Mouse (Mus musculus): ENCODE results near the gene Tagln2. TPM values are rescaled to one million over a fixed set of nuclear protein-coding genes. Genes with fewer than 3 reads are reported as not detected.

Tagln2 gene
- polyA plus RNA-seq, 1 experiment from 2014 or later: 323 TPM

DNA sequence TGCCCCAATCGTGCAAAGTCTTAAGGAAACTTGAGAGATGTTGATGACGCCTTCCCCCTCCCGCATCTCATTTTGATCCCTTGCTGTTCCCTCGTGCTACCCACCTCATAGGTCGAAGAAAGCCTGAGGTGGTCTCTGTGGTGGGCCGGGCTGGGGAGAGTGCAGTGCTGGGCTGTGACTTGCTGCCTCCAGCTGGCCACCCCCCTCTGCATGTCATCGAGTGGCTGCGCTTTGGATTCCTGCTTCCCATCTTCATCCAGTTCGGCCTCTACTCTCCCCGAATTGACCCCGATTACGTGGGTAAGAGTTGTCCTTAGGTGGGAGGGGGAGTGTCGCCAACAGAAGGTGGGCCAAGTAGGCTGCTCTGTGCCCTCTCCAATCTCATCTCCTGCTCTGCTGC is 15.2 kb upstream of the Tagln2 start:
- H3K36me3 ChIP-seq (ENCODE audit: control insufficient read depth, insufficient read depth): no peaks in the 10 kb centered on the region
- H3K4me1 ChIP-seq (ENCODE audit: control insufficient read depth, insufficient read depth, low read length): peaks cover 12% of the 10 kb centered on the region
- no peak overlapping the region for H3K27ac ChIP-seq (ENCODE audit: low read length)
- no peaks in the 10 kb centered on the region for H3K9me3 ChIP-seq (replicated peaks; ENCODE audit: control insufficient read depth, low read length)
- H3K4me3 ChIP-seq (ENCODE audit: low read length): no peak overlapping the region
- no peak for ATAC-seq (replicated peaks; ENCODE audit: extremely low read depth, insufficient read depth, low FRiP score)
- H3K9ac ChIP-seq (ENCODE audit: low read length): no peak overlapping the region
- WGBS: 67% methylated on average over 13 of the region's 13 CpGs
- no peak overlapping the region for H3K4me2 ChIP-seq (ENCODE audit: low read depth, low read length)
- no peaks in the 10 kb centered on the region; the same call in 1 of the 2 replicates for H3K27me3 ChIP-seq (ENCODE audit: control insufficient read depth, insufficient read depth, low read length)

GRCm38 (mm10) chr1:172485821-172486220 is 14.0 kb upstream of the Tagln2 start:
- Histone ChIP-seq H3K9me3 (replicated peaks; ENCODE audit: control insufficient read depth, low read length) (no peaks in the 10 kb centered on the region), H3K27ac (ENCODE audit: low read length) (no peak overlapping the region), H3K27me3 (ENCODE audit: control insufficient read depth, insufficient read depth, low read length) (no peaks in the 10 kb centered on the region), H3K4me3 (ENCODE audit: low read length) (no peak overlapping the region), H3K4me2 (ENCODE audit: low read depth, low read length) (no peak overlapping the region), H3K9ac (ENCODE audit: low read length) (no peak overlapping the region), H3K36me3 (ENCODE audit: control insufficient read depth, insufficient read depth) (no peaks in the 10 kb centered on the region), H3K4me1 (ENCODE audit: control insufficient read depth, insufficient read depth, low read length) (peaks cover 16% of the 10 kb centered on the region)
- no peak for ATAC-seq (replicated peaks; ENCODE audit: extremely low read depth, insufficient read depth, low FRiP score)
- 59% methylated on average over 6 of the region's 6 CpGs for WGBS

- no peak overlapping the region for H3K4me3 ChIP-seq (ENCODE audit: low read length)
- H3K27me3 ChIP-seq (ENCODE audit: control insufficient read depth, insufficient read depth, low read length): no peaks in the 10 kb centered on the region
- no peak overlapping the region for H3K4me2 ChIP-seq (ENCODE audit: low read depth, low read length)
- peaks cover 15% of the 10 kb centered on the region for H3K4me1 ChIP-seq (ENCODE audit: control insufficient read depth, insufficient read depth, low read length)
- no peaks in the 10 kb centered on the region for H3K36me3 ChIP-seq (ENCODE audit: control insufficient read depth, insufficient read depth)
- 60% methylated on average over 4 of the region's 4 CpGs for WGBS
- no peaks in the 10 kb centered on the region for H3K9me3 ChIP-seq (replicated peaks; ENCODE audit: control insufficient read depth, low read length)
- no peak overlapping the region for H3K27ac ChIP-seq (ENCODE audit: low read length)
- ATAC-seq (replicated peaks; ENCODE audit: extremely low read depth, insufficient read depth, low FRiP score): no peak
- H3K9ac ChIP-seq (ENCODE audit: low read length): no peak overlapping the region
Observed at GRCm38 (mm10) chr1:172486236-172486635, 13.6 kb upstream of the Tagln2 start.

DNA sequence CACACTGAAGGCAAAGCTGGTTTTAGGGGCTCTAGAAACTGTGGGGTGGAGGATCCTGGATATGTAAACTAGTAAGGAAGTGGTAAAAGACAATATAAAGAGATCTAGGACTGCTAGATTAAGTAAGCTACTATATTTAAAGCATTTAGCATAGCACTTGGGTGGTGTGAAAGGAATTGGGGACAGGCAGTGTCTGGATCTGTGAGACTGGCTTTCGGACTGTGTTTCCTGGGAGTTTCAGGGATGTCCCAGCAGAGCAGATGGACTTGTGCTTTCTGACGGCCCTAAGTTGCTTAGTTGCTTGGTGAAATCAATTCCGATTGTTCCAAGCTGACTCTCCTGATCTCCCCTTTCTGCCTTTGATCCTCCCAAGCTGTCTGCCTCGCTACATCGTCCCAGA is 13.2 kb upstream of the Tagln2 start:
- ATAC-seq (replicated peaks; ENCODE audit: extremely low read depth, insufficient read depth, low FRiP score): no peak
- no peak overlapping the region for H3K4me2 ChIP-seq (ENCODE audit: low read depth, low read length)
- no peaks in the 10 kb centered on the region for H3K9me3 ChIP-seq (replicated peaks; ENCODE audit: control insufficient read depth, low read length)
- no peaks in the 10 kb centered on the region for H3K36me3 ChIP-seq (ENCODE audit: control insufficient read depth, insufficient read depth)
- 85% methylated on average over 5 of the region's 5 CpGs for WGBS
- H3K27me3 ChIP-seq (ENCODE audit: control insufficient read depth, insufficient read depth, low read length): no peaks in the 10 kb centered on the region
- no peak overlapping the region for H3K4me3 ChIP-seq (ENCODE audit: low read length)
- H3K27ac ChIP-seq (ENCODE audit: low read length): no peak overlapping the region
- peaks cover 11% of the 10 kb centered on the region for H3K4me1 ChIP-seq (ENCODE audit: control insufficient read depth, insufficient read depth, low read length)
- no peak overlapping the region for H3K9ac ChIP-seq (ENCODE audit: low read length)

DNA sequence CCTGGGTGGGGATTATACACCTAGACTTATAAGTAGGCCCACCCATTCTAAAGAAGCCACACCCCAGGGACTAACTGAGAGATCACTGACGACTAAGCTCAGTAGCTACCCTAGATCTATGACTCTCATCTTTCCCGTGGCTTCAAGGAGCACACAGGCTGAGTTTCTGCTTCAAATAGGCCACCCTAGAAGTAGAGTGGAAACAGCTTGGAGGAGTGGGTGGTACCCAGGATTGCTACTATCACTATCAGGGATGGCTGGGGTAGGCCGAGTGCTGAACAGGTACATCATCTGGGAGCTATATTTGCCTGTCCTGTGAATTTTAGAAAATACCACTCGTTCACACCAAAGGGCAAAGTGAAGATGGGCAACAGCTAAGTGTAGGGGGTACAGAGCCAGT is 12.0 kb upstream of the Tagln2 start:
- ATAC-seq (replicated peaks; ENCODE audit: extremely low read depth, insufficient read depth, low FRiP score): no peak
- peaks cover 6% of the 10 kb centered on the region; the same call in 1 of the 2 replicates for H3K4me1 ChIP-seq (ENCODE audit: control insufficient read depth, insufficient read depth, low read length)
- H3K9me3 ChIP-seq (replicated peaks; ENCODE audit: control insufficient read depth, low read length): no peaks in the 10 kb centered on the region
- H3K27me3 ChIP-seq (ENCODE audit: control insufficient read depth, insufficient read depth, low read length): no peaks in the 10 kb centered on the region
- no peak overlapping the region for H3K4me3 ChIP-seq (ENCODE audit: low read length)
- H3K36me3 ChIP-seq (ENCODE audit: control insufficient read depth, insufficient read depth): no peaks in the 10 kb centered on the region
- WGBS: 77% methylated on average over 4 of the region's 4 CpGs
- no peak overlapping the region for H3K4me2 ChIP-seq (ENCODE audit: low read depth, low read length)
- H3K9ac ChIP-seq (ENCODE audit: low read length): no peak overlapping the region
- H3K27ac ChIP-seq (ENCODE audit: low read length): no peak overlapping the region

DNA sequence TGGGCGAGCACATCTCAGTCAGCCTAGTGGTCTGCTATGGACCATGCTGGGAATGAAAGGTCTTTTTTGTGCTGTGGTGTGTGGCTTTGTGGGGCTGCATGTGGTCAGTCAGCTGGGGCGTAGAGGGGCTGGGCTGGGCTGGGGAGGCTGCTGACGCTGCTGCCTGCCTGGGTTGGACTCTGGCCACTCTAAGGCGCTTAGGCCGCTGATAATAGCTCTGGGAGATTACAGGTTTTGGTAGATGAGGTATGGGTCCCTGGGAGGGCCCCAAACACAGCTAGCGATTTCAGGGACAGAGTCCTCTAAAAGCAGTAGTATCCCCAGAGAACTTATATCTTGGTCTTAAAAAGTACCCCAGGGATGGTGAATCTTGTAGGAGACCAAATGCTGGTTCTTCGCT is 11.0 kb upstream of the Tagln2 start:
- WGBS: 57% methylated on average over 7 of the region's 7 CpGs
- Histone ChIP-seq H3K27ac (ENCODE audit: low read length) (no peak overlapping the region), H3K27me3 (ENCODE audit: control insufficient read depth, insufficient read depth, low read length) (no peaks in the 10 kb centered on the region), H3K4me2 (ENCODE audit: low read depth, low read length) (no peak overlapping the region), H3K4me1 (ENCODE audit: control insufficient read depth, insufficient read depth, low read length) (peaks cover 3% of the 10 kb centered on the region; the same call in 1 of the 2 replicates), H3K36me3 (ENCODE audit: control insufficient read depth, insufficient read depth) (no peaks in the 10 kb centered on the region), H3K9ac (ENCODE audit: low read length) (no peak overlapping the region), H3K9me3 (replicated peaks; ENCODE audit: control insufficient read depth, low read length) (no peaks in the 10 kb centered on the region), H3K4me3 (ENCODE audit: low read length) (no peak overlapping the region)
- no peak for ATAC-seq (replicated peaks; ENCODE audit: extremely low read depth, insufficient read depth, low FRiP score)

- ATAC-seq (replicated peaks; ENCODE audit: extremely low read depth, insufficient read depth, low FRiP score): no peak
- Histone ChIP-seq H3K27ac (ENCODE audit: low read length) (no peak overlapping the region), H3K4me2 (ENCODE audit: low read depth, low read length) (peak overlapping the region; percentile 70), H3K4me1 (ENCODE audit: control insufficient read depth, insufficient read depth, low read length) (peaks cover 3% of the 10 kb centered on the region; the same call in 1 of the 2 replicates), H3K9me3 (replicated peaks; ENCODE audit: control insufficient read depth, low read length) (no peaks in the 10 kb centered on the region), H3K27me3 (ENCODE audit: control insufficient read depth, insufficient read depth, low read length) (no peaks in the 10 kb centered on the region), H3K36me3 (ENCODE audit: control insufficient read depth, insufficient read depth) (no peaks in the 10 kb centered on the region), H3K9ac (ENCODE audit: low read length) (no peak overlapping the region; the same call in 1 of the 2 replicates), H3K4me3 (ENCODE audit: low read length) (peak overlapping the region; percentile 44)
- WGBS: 53% methylated on average over 12 of the region's 12 CpGs
Observed at GRCm38 (mm10) chr1:172489585-172490250, 10.1 kb upstream of the Tagln2 start.

- 2% methylated on average over 10 of the region's 10 CpGs for WGBS
- peak overlapping the region; percentile 56 for H3K9ac ChIP-seq (ENCODE audit: low read length)
- ATAC-seq (replicated peaks; ENCODE audit: extremely low read depth, insufficient read depth, low FRiP score): peak; percentile 53
- H3K4me2 ChIP-seq (ENCODE audit: low read depth, low read length): peak overlapping the region; percentile 70
- no peak overlapping the region for H3K27ac ChIP-seq (ENCODE audit: low read length)
- H3K27me3 ChIP-seq (ENCODE audit: control insufficient read depth, insufficient read depth, low read length): no peaks in the 10 kb centered on the region
- peak overlapping the region; percentile 44 for H3K4me3 ChIP-seq (ENCODE audit: low read length)
- H3K9me3 ChIP-seq (replicated peaks; ENCODE audit: control insufficient read depth, low read length): no peaks in the 10 kb centered on the region
- no peaks in the 10 kb centered on the region for H3K36me3 ChIP-seq (ENCODE audit: control insufficient read depth, insufficient read depth)
- peaks cover 3% of the 10 kb centered on the region; the same call in 1 of the 2 replicates for H3K4me1 ChIP-seq (ENCODE audit: control insufficient read depth, insufficient read depth, low read length)
Observed at GRCm38 (mm10) chr1:172490261-172490661, 9.6 kb upstream of the Tagln2 start.

- Histone ChIP-seq H3K4me1 (ENCODE audit: control insufficient read depth, insufficient read depth, low read length) (peaks cover 3% of the 10 kb centered on the region; the same call in 1 of the 2 replicates), H3K27me3 (ENCODE audit: control insufficient read depth, insufficient read depth, low read length) (no peaks in the 10 kb centered on the region), H3K27ac (ENCODE audit: low read length) (no peak overlapping the region), H3K4me2 (ENCODE audit: low read depth, low read length) (no peak overlapping the region), H3K36me3 (ENCODE audit: control insufficient read depth, insufficient read depth) (no peaks in the 10 kb centered on the region), H3K9ac (ENCODE audit: low read length) (no peak overlapping the region), H3K4me3 (ENCODE audit: low read length) (no peak overlapping the region), H3K9me3 (replicated peaks; ENCODE audit: control insufficient read depth, low read length) (no peaks in the 10 kb centered on the region)
- 82% methylated on average over 8 of the region's 8 CpGs for WGBS
- ATAC-seq (replicated peaks; ENCODE audit: extremely low read depth, insufficient read depth, low FRiP score): no peak
Observed at GRCm38 (mm10) chr1:172492047-172492446, 7.8 kb upstream of the Tagln2 start.

Measured in heart, embryonic 16.5 days (tissue).